Mouse (Mus musculus): ENCODE results near the gene Sbk2. TPM values are rescaled to one million over a fixed set of nuclear protein-coding genes. Genes with fewer than 3 reads are reported as not detected.

The Sbk2 gene
- total and polyA plus RNA-seq, 2 experiments from 2014 or later, result 0.20 to 0.49 TPM

GRCm38 (mm10) chr7:4976832-4977231 lies 12.6 kb upstream of the Sbk2 start:
- H3K9ac ChIP-seq (replicated peaks; ENCODE audit: low read length, poor library complexity, severe bottlenecking), result no peak overlapping the region
- 90% methylated on average over 7 of the region's 7 CpGs for WGBS
- H3K4me2 ChIP-seq (ENCODE audit: low read depth, low read length, poor library complexity, severe bottlenecking), result no peak overlapping the region
- no peaks in the 10 kb centered on the region for H3K27me3 ChIP-seq (ENCODE audit: insufficient read depth, low read length)
- no peak for ATAC-seq (ENCODE audit: low FRiP score)
- H3K36me3 ChIP-seq (ENCODE audit: insufficient read depth, low read length), result no peaks in the 10 kb centered on the region
- DNase-seq (ENCODE audit: low spot score), result no peak
- TF ChIP-seq CTCF (IDR thresholded peaks at IDR 0.05), result 0 out of 2 replicates have a peak, but pooled peaks have one; percentile 15
- no peak overlapping the region for H3K4me3 ChIP-seq (ENCODE audit: low read depth, low read length)
- no peaks in the 10 kb centered on the region for H3K9me3 ChIP-seq (ENCODE audit: low read length)
- no peaks in the 10 kb centered on the region for H3K4me1 ChIP-seq (ENCODE audit: insufficient read depth, low read length)
- H3K27ac ChIP-seq (ENCODE audit: low read depth, low read length), result no peak overlapping the region

GRCm38 (mm10) chr7:4975455-4975854 lies 11.2 kb upstream of the Sbk2 start:
- H3K4me3 ChIP-seq (ENCODE audit: low read depth, low read length), result no peak overlapping the region
- ATAC-seq (ENCODE audit: low FRiP score), result no peak
- no peak overlapping the region for H3K4me2 ChIP-seq (ENCODE audit: low read depth, low read length, poor library complexity, severe bottlenecking)
- no peaks in the 10 kb centered on the region for H3K9me3 ChIP-seq (ENCODE audit: low read length)
- H3K27me3 ChIP-seq (ENCODE audit: insufficient read depth, low read length), result no peaks in the 10 kb centered on the region
- no peak overlapping the region for H3K9ac ChIP-seq (replicated peaks; ENCODE audit: low read length, poor library complexity, severe bottlenecking)
- no peaks in the 10 kb centered on the region for H3K4me1 ChIP-seq (ENCODE audit: insufficient read depth, low read length)
- DNase-seq (ENCODE audit: low spot score), result no peak
- no peak overlapping the region for H3K27ac ChIP-seq (ENCODE audit: low read depth, low read length)
- WGBS, result 67% methylated on average over 4 of the region's 4 CpGs
- TF ChIP-seq CTCF (IDR thresholded peaks at IDR 0.05), result no peak
- no peaks in the 10 kb centered on the region for H3K36me3 ChIP-seq (ENCODE audit: insufficient read depth, low read length)

- no peak for DNase-seq (ENCODE audit: low spot score)
- H3K9ac ChIP-seq (replicated peaks; ENCODE audit: low read length, poor library complexity, severe bottlenecking), result no peak overlapping the region
- H3K4me2 ChIP-seq (ENCODE audit: low read depth, low read length, poor library complexity, severe bottlenecking), result no peak overlapping the region
- no peaks in the 10 kb centered on the region for H3K9me3 ChIP-seq (ENCODE audit: low read length)
- no peaks in the 10 kb centered on the region for H3K36me3 ChIP-seq (ENCODE audit: insufficient read depth, low read length)
- no peaks in the 10 kb centered on the region for H3K4me1 ChIP-seq (ENCODE audit: insufficient read depth, low read length)
- H3K27me3 ChIP-seq (ENCODE audit: insufficient read depth, low read length), result no peaks in the 10 kb centered on the region
- 79% methylated on average over 18 of the region's 18 CpGs for WGBS
- H3K4me3 ChIP-seq (ENCODE audit: low read depth, low read length), result no peak overlapping the region
- no peak for ATAC-seq (ENCODE audit: low FRiP score)
- H3K27ac ChIP-seq (ENCODE audit: low read depth, low read length), result no peak overlapping the region
- no peak for TF ChIP-seq CTCF (IDR thresholded peaks at IDR 0.05)
These were observed 8.3 kb upstream of the Sbk2 start for GRCm38 (mm10) chr7:4972321-4973047.

GRCm38 (mm10) chr7:4971710-4972109 lies 7.5 kb upstream of the Sbk2 start:
- DNase-seq (ENCODE audit: low spot score), result no peak
- no peak for TF ChIP-seq CTCF (IDR thresholded peaks at IDR 0.05)
- no peak overlapping the region for H3K27ac ChIP-seq (ENCODE audit: low read depth, low read length)
- no peaks in the 10 kb centered on the region for H3K9me3 ChIP-seq (ENCODE audit: low read length)
- H3K4me2 ChIP-seq (ENCODE audit: low read depth, low read length, poor library complexity, severe bottlenecking), result no peak overlapping the region
- no peak for ATAC-seq (ENCODE audit: low FRiP score)
- no peaks in the 10 kb centered on the region for H3K36me3 ChIP-seq (ENCODE audit: insufficient read depth, low read length)
- no peak overlapping the region for H3K4me3 ChIP-seq (ENCODE audit: low read depth, low read length)
- no peak overlapping the region for H3K9ac ChIP-seq (replicated peaks; ENCODE audit: low read length, poor library complexity, severe bottlenecking)
- WGBS, result 23% methylated on average over 7 of the region's 7 CpGs
- no peaks in the 10 kb centered on the region for H3K27me3 ChIP-seq (ENCODE audit: insufficient read depth, low read length)
- no peaks in the 10 kb centered on the region for H3K4me1 ChIP-seq (ENCODE audit: insufficient read depth, low read length)

GRCm38 (mm10) chr7:4971068-4971467 lies 6.9 kb upstream of the Sbk2 start, which contains the start of gene Sbk3:
Gene Sbk3, minus strand, starts transcription at chr7:4971168.
- H3K9ac ChIP-seq (replicated peaks; ENCODE audit: low read length, poor library complexity, severe bottlenecking), result 0 out of 2 replicates have a peak within 1 kb of the TSS, but pooled peaks have one; percentile 2
- no peak within 1 kb of the TSS for H3K4me3 ChIP-seq (ENCODE audit: low read depth, low read length)
- H3K4me1 ChIP-seq (ENCODE audit: insufficient read depth, low read length), result no peaks in the 10 kb centered on the region
- no peaks in the 10 kb centered on the region for H3K9me3 ChIP-seq (ENCODE audit: low read length)
- no peak within 1 kb of the TSS for H3K4me2 ChIP-seq (ENCODE audit: low read depth, low read length, poor library complexity, severe bottlenecking)
- no peaks in the 10 kb centered on the region for H3K36me3 ChIP-seq (ENCODE audit: insufficient read depth, low read length)
- H3K27ac ChIP-seq (ENCODE audit: low read depth, low read length), result no peak within 1 kb of the TSS
- WGBS, result 39% methylated on average over 6 of the region's 6 CpGs
- H3K27me3 ChIP-seq (ENCODE audit: insufficient read depth, low read length), result no peaks in the 10 kb centered on the region
- DNase-seq (ENCODE audit: low spot score) (no peak), ATAC-seq (ENCODE audit: low FRiP score) (no peak)
- no peak for TF ChIP-seq CTCF (IDR thresholded peaks at IDR 0.05)

- WGBS, result 79% methylated on average over 5 of the region's 5 CpGs
- TF ChIP-seq CTCF (IDR thresholded peaks at IDR 0.05), result no peak
- H3K9ac ChIP-seq (replicated peaks; ENCODE audit: low read length, poor library complexity, severe bottlenecking), result no peak overlapping the region
These were observed 782 bp upstream of the Sbk2 start for GRCm38 (mm10) chr7:4964988-4965387.

More at GRCm38 (mm10) chr7:4964988-4965387, 782 bp upstream of the Sbk2 start:
- Histone ChIP-seq H3K27me3 (ENCODE audit: insufficient read depth, low read length) (no peaks in the 10 kb centered on the region), H3K36me3 (ENCODE audit: insufficient read depth, low read length) (no peaks in the 10 kb centered on the region), H3K4me1 (ENCODE audit: insufficient read depth, low read length) (no peaks in the 10 kb centered on the region), H3K4me2 (ENCODE audit: low read depth, low read length, poor library complexity, severe bottlenecking) (no peak overlapping the region), H3K9me3 (ENCODE audit: low read length) (no peaks in the 10 kb centered on the region), H3K27ac (ENCODE audit: low read depth, low read length) (no peak overlapping the region), H3K4me3 (ENCODE audit: low read depth, low read length) (no peak overlapping the region)
- no peak for DNase-seq (ENCODE audit: low spot score)
- no peak for ATAC-seq (ENCODE audit: low FRiP score)

Measured in midbrain, postnatal 0 days (tissue).